Mouse (Mus musculus) urinary bladder, postnatal 14 days (tissue): ENCODE measurements around the gene Afmid.

Experiments
- DNase-seq: peaks from one replicate; pipeline ENCODE4 v3.0.0; 2021; ENCODE audit warnings: low spot score

The Afmid gene

GRCm38 (mm10) chr11:117848271-117848984 lies 22.7 kb downstream of the Afmid start:
- DNase-seq: peak; percentile 45

GRCm38 (mm10) chr11:117848985-117849671 lies 23.4 kb downstream of the Afmid start, which contains the start of gene Birc5:
TSS of gene Birc5 (plus strand) at chr11:117849251.
- DNase-seq: peak; percentile 97

GRCm38 (mm10) chr11:117852875-117853274 lies 27.2 kb downstream of the Afmid start:
- no peak for DNase-seq

GRCm38 (mm10) chr11:117854241-117854640 lies 28.5 kb downstream of the Afmid start:
- DNase-seq: no peak

GRCm38 (mm10) chr11:117855360-117855759 lies 29.6 kb downstream of the Afmid start:
- no peak for DNase-seq

- DNase-seq: no peak
These were observed 30.3 kb downstream of the Afmid start for GRCm38 (mm10) chr11:117855975-117856374.

GRCm38 (mm10) chr11:117857462-117857861 lies 31.7 kb downstream of the Afmid start:
- DNase-seq: no peak

- no peak for DNase-seq
These were observed 32.7 kb downstream of the Afmid start for GRCm38 (mm10) chr11:117858392-117858791.

GRCm38 (mm10) chr11:117860601-117861000 lies 34.9 kb downstream of the Afmid start, which contains the start of gene Tmem235:
TSS of gene Tmem235 (plus strand) at chr11:117860752.
- no peak for DNase-seq

GRCm38 (mm10) chr11:117863174-117863856 lies 37.6 kb downstream of the Afmid start:
- no peak for DNase-seq

GRCm38 (mm10) chr11:117864805-117865204 lies 39.1 kb downstream of the Afmid start:
- DNase-seq: no peak

- DNase-seq: no peak
These were observed 40.3 kb downstream of the Afmid start for GRCm38 (mm10) chr11:117865988-117866387.

- DNase-seq: peak; percentile 68
These were observed 45.1 kb downstream of the Afmid start for GRCm38 (mm10) chr11:117870688-117871365.

GRCm38 (mm10) chr11:117871376-117871775 lies 45.7 kb downstream of the Afmid start:
- no peak for DNase-seq

GRCm38 (mm10) chr11:117871911-117872584 lies 46.3 kb downstream of the Afmid start:
- no peak for DNase-seq

- peak; percentile 87 for DNase-seq
These were observed 47.3 kb downstream of the Afmid start, which contains the start of gene Tha1 for GRCm38 (mm10) chr11:117872861-117873608. TSS of gene Tha1 (minus strand) at chr11:117873481.

- no peak for DNase-seq
These were observed 48.7 kb downstream of the Afmid start for GRCm38 (mm10) chr11:117874419-117874818.

GRCm38 (mm10) chr11:117875681-117876080 lies 50.0 kb downstream of the Afmid start:
- no peak for DNase-seq

GRCm38 (mm10) chr11:117877917-117878745 lies 52.4 kb downstream of the Afmid start:
- no peak for DNase-seq

GRCm38 (mm10) chr11:117878892-117879291 lies 53.2 kb downstream of the Afmid start:
- no peak for DNase-seq
